Mouse (Mus musculus) CH12.LX (cell line): Measurements from ENCODE around the gene Slc9a3r1. TPM values are rescaled to one million over a fixed set of nuclear protein-coding genes. Genes with fewer than 3 reads are reported as not detected.

ENCODE experiments used
- DNase-seq: peaks from one replicate; pipeline ENCODE4 v3.0.0-alpha.2; 2013; ENCODE audit errors: extremely low read depth
- H3K27ac ChIP-seq: 2 replicates; pipeline ENCODE4 v1.5.1; 2012; ENCODE audit warnings: low read depth, mild to moderate bottlenecking, control low read depth, moderate library complexity; ENCODE audit not compliant: insufficient read depth
- H3K27me3 ChIP-seq: replicated peaks from 2 replicates; pipeline ENCODE3; 2012; ENCODE audit warnings: inconsistent platforms
- H3K36me3 ChIP-seq, 2 experiments: replicated peaks in 1 of 2; 2 replicates each; pipeline versions ENCODE3 to v1.6.1; 2012; ENCODE audit warnings: inconsistent platforms in 1 of 2, low read length in 1 of 2, mild to moderate bottlenecking in 1 of 2, mixed read lengths in 1 of 2, moderate library complexity in 1 of 2; ENCODE audit not compliant: control insufficient read depth in 1 of 2, insufficient read depth in 1 of 2
- H3K4me1 ChIP-seq, 2 experiments: 2 replicates each; pipeline ENCODE4 v1.6.1; 2012; ENCODE audit warnings: inconsistent platforms in 1 of 2, moderate library complexity in 1 of 2; ENCODE audit not compliant: insufficient read depth in 2 of 2, control insufficient read depth in 1 of 2
- H3K4me2 ChIP-seq: 2 replicates; pipeline ENCODE4 v1.6.1; 2012; ENCODE audit warnings: low read depth, mild to moderate bottlenecking, control low read depth; ENCODE audit not compliant: poor library complexity, insufficient read depth, severe bottlenecking
- H3K4me3 ChIP-seq, 3 experiments: fragments of 150-350 bp in 1 of 3; sonication (generic) in 1 of 3; replicated peaks in 1 of 3; 2 replicates each; pipeline versions ENCODE3 to v1.5.1; 2011 to 2012; ENCODE audit warnings: low read depth in 2 of 3, low read length in 2 of 3, mild to moderate bottlenecking in 2 of 3, moderate library complexity in 2 of 3, control low read depth in 1 of 3, improper control_type of control experiment in 1 of 3, inconsistent platforms in 1 of 3, mixed read lengths in 1 of 3; ENCODE audit not compliant: poor library complexity in 1 of 3
- H3K79me2 ChIP-seq: replicated peaks from 2 replicates; pipeline ENCODE4 v1.6.1; 2012; ENCODE audit warnings: mild to moderate bottlenecking, moderate library complexity; ENCODE audit not compliant: control insufficient read depth, poor library complexity, insufficient read depth, severe bottlenecking; ENCODE audit errors: extremely low read depth
- H3K9ac ChIP-seq: 2 replicates; pipeline ENCODE4 v1.6.1; 2012; ENCODE audit warnings: low read depth, mild to moderate bottlenecking, control low read depth, moderate library complexity; ENCODE audit not compliant: insufficient read depth
- H3K9me3 ChIP-seq: replicated peaks from 2 replicates; pipeline ENCODE3; 2012; ENCODE audit warnings: low read length, inconsistent platforms, mixed read lengths
- BHLHE40 ChIP-seq: IDR thresholded peaks from 2 replicates; pipeline ENCODE4 v1.6.1; 2011; ENCODE audit warnings: mild to moderate bottlenecking, low read depth, low read length, improper control_type of control experiment
- CTCF ChIP-seq, 2 experiments: IDR thresholded peaks in 1 of 2; conservative IDR thresholded peaks in 1 of 2; 2 replicates each; pipeline ENCODE4 v1.5.1; 2011 to 2012; ENCODE audit warnings: low read depth in 2 of 2, low read length in 2 of 2, improper control_type of control experiment in 1 of 2, inconsistent platforms in 1 of 2, mild to moderate bottlenecking in 1 of 2, moderate library complexity in 1 of 2
- E2F4 ChIP-seq: IDR thresholded peaks from 2 replicates; pipeline ENCODE4 v1.6.1; 2011; ENCODE audit warnings: low read depth, low read length, improper control_type of control experiment; ENCODE audit not compliant: insufficient replicate concordance
- ETS1 ChIP-seq: conservative IDR thresholded peaks from 2 replicates; pipeline ENCODE4 v1.6.1; 2012; ENCODE audit warnings: low read depth, mild to moderate bottlenecking, inconsistent platforms, low read length, improper control_type of control experiment, moderate library complexity
- HCFC1 ChIP-seq: IDR thresholded peaks from 2 replicates; pipeline ENCODE4 v1.6.1; 2012; ENCODE audit warnings: low read depth, mild to moderate bottlenecking, inconsistent platforms, low read length, improper control_type of control experiment
- JUN ChIP-seq: IDR thresholded peaks from 2 replicates; pipeline ENCODE4 v1.6.1; 2011; ENCODE audit warnings: low read depth, mild to moderate bottlenecking, low read length, improper control_type of control experiment, moderate library complexity; ENCODE audit not compliant: insufficient read depth
- JUND ChIP-seq: conservative IDR thresholded peaks from 2 replicates; pipeline ENCODE4 v1.6.1; 2011; ENCODE audit warnings: low read depth, low read length, improper control_type of control experiment
- MXI1 ChIP-seq: IDR thresholded peaks from 2 replicates; pipeline ENCODE4 v1.6.1; 2011; ENCODE audit warnings: mild to moderate bottlenecking, low read depth, low read length, improper control_type of control experiment
- RAD21 ChIP-seq: IDR thresholded peaks from 2 replicates; pipeline ENCODE4 v1.6.1; 2011; ENCODE audit warnings: low read depth, mild to moderate bottlenecking, low read length, improper control_type of control experiment, moderate library complexity
- SMC3 ChIP-seq: IDR thresholded peaks from 2 replicates; pipeline ENCODE4 v1.6.1; 2011; ENCODE audit warnings: low read depth, low read length, improper control_type of control experiment
- USF1 ChIP-seq: IDR thresholded peaks from 2 replicates; pipeline ENCODE4 v1.6.1; 2014; ENCODE audit warnings: low read depth, mild to moderate bottlenecking, inconsistent platforms, low read length, improper control_type of control experiment
- dilution Hi-C: fragments of 300-500 bp; cut with MboI; formaldehyde crosslinking; loops from 2 replicates; pipeline ENCODE4 v1.14.3; 2020; ENCODE audit warnings: low sequenced_read_pairs; ENCODE audit not compliant: extremely low pct_unique_long_range_greater_than_20kb, extremely low pct_ligation_motif_present
- in situ Hi-C: fragments of 300-500 bp; cut with MboI; formaldehyde crosslinking; loops from 3 replicates; pipeline ENCODE4 v1.14.3; 2019; ENCODE audit warnings: low sequenced_read_pairs, low pct_ligation_motif_present, low pct_unique_long_range_greater_than_20kb, mixed read lengths
- polyA plus RNA-seq: library from polyadenylated mRNA; unstranded; fragments of >175 nt; gene quantifications from 2 replicates; pipeline ENCODE4 v1.2.1, GENCODE M21; 2012; ENCODE audit warnings: low read depth; ENCODE audit not compliant: insufficient read length
- total RNA-seq, 2 experiments: library from RNA; depleted of rRNA; stranded (reverse); fragments of 300-350 nt in 1 of 2; fragments of >200 nt in 1 of 2; gene quantifications; 2 replicates each; pipeline ENCODE4 v1.2.3; 2012 to 2014

Gene Slc9a3r1
- total and polyA plus RNA-seq, 3 experiments: 51.9 to 69.0 (median 63.7) TPM

GRCm38 (mm10) chr11:115187693-115188092 is 24.6 kb downstream of the Slc9a3r1 start, which contains the start of gene Nat9:
TSS of gene Nat9 (minus strand) at chr11:115187859.
- H3K4me3 ChIP-seq: peak within 1 kb of the TSS; percentile 71 to 94 (median 82)
- H3K79me2 ChIP-seq: no peaks in the 10 kb centered on the region; the same call in 1 of the 2 replicates
- TF ChIP-seq SMC3 (no peak), BHLHE40 (no peak), ETS1 (peak; percentile 58; the same call in 1 of the 2 replicates)
- H3K27me3 ChIP-seq: no peaks in the 10 kb centered on the region
- H3K4me2 ChIP-seq: peak within 1 kb of the TSS; percentile 83
- dilution Hi-C loops: no loop called here
- peaks cover 26 to 60% of the 10 kb centered on the region in 2 experiments for H3K36me3 ChIP-seq
- H3K27ac ChIP-seq: peak within 1 kb of the TSS; percentile 57
- in situ Hi-C loops: no loop called here
- peak; percentile 70 for DNase-seq
- peaks cover 12 to 43% of the 10 kb centered on the region in 2 experiments for H3K4me1 ChIP-seq
- H3K9ac ChIP-seq: peak within 1 kb of the TSS; percentile 73
- H3K9me3 ChIP-seq: no peaks in the 10 kb centered on the region

GRCm38 (mm10) chr11:115188539-115189231 is 25.5 kb downstream of the Slc9a3r1 start:
- no peaks in the 10 kb centered on the region for H3K27me3 ChIP-seq
- peaks cover 12 to 43% of the 10 kb centered on the region in 2 experiments for H3K4me1 ChIP-seq
- no peak overlapping the region for H3K9ac ChIP-seq
- H3K36me3 ChIP-seq: peaks cover 17 to 50% of the 10 kb centered on the region in 2 experiments
- no peaks in the 10 kb centered on the region for H3K9me3 ChIP-seq
- H3K27ac ChIP-seq: no peak overlapping the region
- H3K4me3 ChIP-seq: no peak overlapping the region
- no peaks in the 10 kb centered on the region; the same call in 1 of the 2 replicates for H3K79me2 ChIP-seq
- TF ChIP-seq CTCF (conservative IDR thresholded peaks at IDR 0.05 in 1 of 2, IDR thresholded peaks at IDR 0.05 in 1 of 2; ENCODE audit: low read depth in 2 of 2, low read length in 2 of 2) (peak in 1 of 2 experiments; percentile 38; a peak in 2 of 4 replicates), E2F4 (no peak), RAD21 (peak; percentile 19)
- in situ Hi-C loops: no loop called here
- peak overlapping the region; percentile 83 for H3K4me2 ChIP-seq
- no peak for DNase-seq
- dilution Hi-C loops: no loop called here

- Histone ChIP-seq H3K27ac (no peak overlapping the region), H3K36me3 (peaks cover 13 to 44% of the 10 kb centered on the region in 2 experiments), H3K4me1 (peaks cover 12 to 43% of the 10 kb centered on the region in 2 experiments)
These were observed 26.2 kb downstream of the Slc9a3r1 start for GRCm38 (mm10) chr11:115189304-115189703.

More at GRCm38 (mm10) chr11:115189304-115189703, 26.2 kb downstream of the Slc9a3r1 start:
- Histone ChIP-seq H3K4me2 (no peak overlapping the region), H3K9ac (no peak overlapping the region), H3K4me3 (no peak overlapping the region), H3K79me2 (no peaks in the 10 kb centered on the region; the same call in 1 of the 2 replicates), H3K9me3 (no peaks in the 10 kb centered on the region), H3K27me3 (no peaks in the 10 kb centered on the region)
- dilution Hi-C loops (no loop called here), in situ Hi-C loops (no loop called here)
- no peak for TF ChIP-seq JUND
- TF ChIP-seq JUN: no peak
- TF ChIP-seq MXI1: no peak
- TF ChIP-seq RAD21: no peak
- no peak for TF ChIP-seq USF1
- no peak for TF ChIP-seq HCFC1
- no peak for DNase-seq
